Mouse (Mus musculus) limb, embryonic 14.5 days (tissue): ENCODE measurements around the gene Unc93b1. TPM values are rescaled to one million over a fixed set of nuclear protein-coding genes. Genes with fewer than 3 reads are reported as not detected.

ENCODE experiments used
- ATAC-seq: fragments of 200-750 bp; cut with Nextera tagmentation; 2 replicates; pipeline ENCODE4 v1.8.0; 2017; ENCODE audit warnings: low read depth, moderate number of reproducible peaks, moderate TSS enrichment; ENCODE audit not compliant: low FRiP score
- DNase-seq: peaks from one replicate; pipeline ENCODE4 v3.0.0-alpha.2; 2015; ENCODE audit warnings: low spot score
- H3K27ac ChIP-seq: fragments of 300-500 bp; sonication (generic); replicated peaks from 2 replicates; pipeline ENCODE4 v1.5.1; 2014; ENCODE audit warnings: low read depth, mild to moderate bottlenecking, low read length, moderate library complexity, mixed read lengths
- H3K27me3 ChIP-seq: fragments of 300-500 bp; sonication (generic); 2 replicates; pipeline ENCODE4 v1.6.1; 2014; ENCODE audit warnings: low read length, mixed read lengths; ENCODE audit not compliant: control insufficient read depth, insufficient read depth
- H3K36me3 ChIP-seq: fragments of 300-500 bp; sonication (generic); 2 replicates; pipeline ENCODE4 v1.6.1; 2014; ENCODE audit warnings: mild to moderate bottlenecking, low read length, moderate library complexity, mixed read lengths; ENCODE audit not compliant: control insufficient read depth, insufficient read depth
- H3K4me1 ChIP-seq: fragments of 300-500 bp; sonication (generic); 2 replicates; pipeline ENCODE4 v1.6.1; 2014; ENCODE audit warnings: antibody characterized with exemption, low read length, mixed read lengths; ENCODE audit not compliant: control insufficient read depth, insufficient read depth
- H3K4me2 ChIP-seq: fragments of 300-500 bp; sonication (generic); replicated peaks from 2 replicates; pipeline ENCODE4 v1.6.1; 2014; ENCODE audit warnings: low read depth, mild to moderate bottlenecking, low read length, moderate library complexity; ENCODE audit not compliant: severe bottlenecking
- H3K4me3 ChIP-seq: fragments of 300-500 bp; sonication (generic); replicated peaks from 2 replicates; pipeline ENCODE4 v1.5.1; 2014; ENCODE audit warnings: low read length
- H3K9ac ChIP-seq: fragments of 300-500 bp; sonication (generic); 2 replicates; pipeline ENCODE4 v1.6.1; 2014; ENCODE audit warnings: mild to moderate bottlenecking, low read depth, low read length, moderate library complexity; ENCODE audit not compliant: severe bottlenecking
- H3K9me3 ChIP-seq: fragments of 300-500 bp; sonication (generic); 2 replicates; pipeline ENCODE4 v1.6.1; 2016; ENCODE audit warnings: low read length; ENCODE audit not compliant: control insufficient read depth
- POLR2A ChIP-seq: fragments of 200-500 bp; IDR thresholded peaks from 2 replicates; pipeline ENCODE4 v1.8.0; 2012; ENCODE audit warnings: inconsistent platforms, mild to moderate bottlenecking, moderate library complexity, borderline replicate concordance; ENCODE audit not compliant: insufficient read depth, insufficient read length; ENCODE audit errors: extremely low read depth
- WGBS: fragments of 180-500 bp; shearing (Covaris S2); extraction: QIAGEN DNeasy Blood & Tissue Kit; methylation state at CpG from one replicate; pipeline ENCODE4 v1.1.7; 2014; 5-methylcytosine and 5-hydroxymethylcytosine counted together
- polyA plus RNA-seq, 2 experiments: library from polyadenylated mRNA; depleted of rRNA in 1 of 2; stranded (reverse) in 1 of 2; unstranded in 1 of 2; fragments of >200 nt; fragmentation: Nextera tagmentation in 1 of 2; extraction: Ambion mirVana in 1 of 2; gene quantifications; 2 replicates each; pipeline versions ENCODE4 v1.2.1 to v1.2.3; 2012 to 2014

Unc93b1 gene
- polyA plus RNA-seq (2012; rRNA removed) = 33.3 and 40.7 TPM in 2 replicates
- polyA plus RNA-seq (2014; fragmentation: Nextera tagmentation; extraction: Ambion mirVana) = 21.9 and 23.3 TPM in 2 replicates

DNA sequence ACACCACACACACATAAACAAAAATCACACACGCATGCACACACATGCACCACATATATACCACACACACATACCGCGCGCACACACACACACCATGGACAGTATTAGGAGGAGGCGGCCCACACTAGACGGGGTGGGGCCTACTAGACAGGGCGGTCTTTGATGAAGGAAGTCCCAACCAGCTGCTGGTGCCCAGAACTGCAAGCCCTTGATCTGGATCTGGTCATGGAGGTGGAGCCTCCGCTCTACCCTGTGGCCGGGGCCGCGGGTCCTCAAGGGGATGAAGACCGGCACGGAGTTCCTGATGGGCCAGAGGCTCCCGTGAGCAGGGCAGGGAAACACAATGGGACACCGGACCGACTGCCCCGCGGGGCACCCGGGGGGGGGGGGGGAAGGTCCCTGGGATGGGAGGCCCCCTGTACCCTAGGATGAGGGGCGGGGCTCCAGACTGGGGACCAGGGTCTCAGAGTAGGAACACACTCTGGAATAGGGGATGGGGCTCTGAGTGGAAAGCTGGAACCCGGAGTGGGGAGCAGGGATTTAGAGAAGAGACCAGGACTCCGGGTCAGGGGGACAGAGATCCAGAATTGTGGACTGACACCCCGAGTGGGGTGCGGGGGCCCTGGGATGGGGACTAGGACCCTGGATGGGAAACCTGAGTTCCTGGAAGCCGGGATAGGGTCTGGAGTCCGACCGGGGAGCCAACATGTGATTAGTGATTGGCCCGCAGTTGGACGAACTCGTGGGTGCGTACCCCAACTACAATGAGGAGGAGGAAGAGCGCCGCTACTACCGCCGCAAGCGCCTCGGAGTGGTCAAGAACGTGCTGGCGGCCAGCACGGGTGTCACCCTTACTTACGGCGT lies at the start of gene Unc93b1:
Gene Unc93b1, plus strand, starts transcription at position 155 of the 864 bp plus-strand sequence.
- peak within 1 kb of the TSS; percentile 56 for H3K9ac ChIP-seq
- H3K4me2 ChIP-seq = peak within 1 kb of the TSS; percentile 88
- ATAC-seq = peak; percentile 85
- H3K4me1 ChIP-seq = peaks cover 11% of the 10 kb centered on the region; the same call in 1 of the 2 replicates
- peak; percentile 68 for DNase-seq
- no peak for TF ChIP-seq POLR2A
- no peak within 1 kb of the TSS for H3K27ac ChIP-seq
- 6% methylated on average over 41 of the region's 42 CpGs for WGBS
- H3K27me3 ChIP-seq = no peaks in the 10 kb centered on the region
- no peaks in the 10 kb centered on the region for H3K9me3 ChIP-seq
- no peaks in the 10 kb centered on the region for H3K36me3 ChIP-seq
- peak within 1 kb of the TSS; percentile 47 for H3K4me3 ChIP-seq

DNA sequence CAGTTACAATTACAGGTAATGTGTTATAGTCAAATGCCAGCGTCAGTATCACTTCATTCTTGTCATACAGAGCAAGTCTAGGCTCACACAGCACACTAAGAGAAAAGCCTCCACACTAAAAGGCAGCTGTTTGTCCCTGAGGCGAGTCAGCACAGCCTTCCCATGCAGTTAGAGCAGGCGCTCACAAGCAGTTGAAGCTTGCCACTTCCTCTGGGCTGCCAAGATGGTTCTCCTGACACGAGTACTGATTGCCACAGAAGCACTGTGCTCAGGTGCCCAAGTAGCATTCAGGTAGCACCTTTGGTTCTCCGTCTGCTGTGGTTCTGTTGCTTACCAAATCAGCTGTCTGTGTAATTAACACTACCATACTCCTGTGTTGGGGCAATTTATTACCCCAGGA lies 45.9 kb upstream of the Unc93b1 start:
- 86% methylated on average over 5 of the region's 5 CpGs for WGBS
- H3K4me3 ChIP-seq = no peak overlapping the region
- no peaks in the 10 kb centered on the region for H3K27me3 ChIP-seq
- no peak for DNase-seq
- H3K4me1 ChIP-seq = no peaks in the 10 kb centered on the region
- no peaks in the 10 kb centered on the region for H3K9me3 ChIP-seq
- peaks cover 84% of the 10 kb centered on the region for H3K36me3 ChIP-seq
- no peak overlapping the region for H3K9ac ChIP-seq
- no peak for ATAC-seq
- no peak overlapping the region for H3K27ac ChIP-seq
- TF ChIP-seq POLR2A = no peak
- H3K4me2 ChIP-seq = no peak overlapping the region

DNA sequence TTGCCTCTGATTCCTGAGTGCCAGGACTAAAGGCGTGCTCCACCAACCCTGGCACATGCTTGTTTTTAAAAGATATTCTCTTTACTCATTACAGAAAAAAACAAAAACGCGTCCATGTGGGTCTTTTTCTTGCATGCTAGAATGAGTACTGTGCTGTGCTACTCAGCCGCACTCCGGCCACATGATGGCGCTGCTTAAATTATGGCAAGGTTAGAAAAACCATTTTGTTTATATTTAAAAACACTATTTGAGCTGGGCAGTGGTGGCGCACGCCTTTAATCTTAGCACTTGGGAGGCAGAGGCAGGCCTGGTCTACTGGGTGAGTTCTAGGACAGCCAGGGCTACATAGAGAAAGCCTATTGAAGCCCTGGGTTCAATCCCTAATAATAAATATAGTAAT lies 44.8 kb upstream of the Unc93b1 start:
- no peaks in the 10 kb centered on the region for H3K27me3 ChIP-seq
- peaks cover 92% of the 10 kb centered on the region for H3K36me3 ChIP-seq
- DNase-seq (no peak), ATAC-seq (no peak)
- H3K4me3 ChIP-seq = no peak overlapping the region
- H3K4me1 ChIP-seq = no peaks in the 10 kb centered on the region
- 79% methylated on average over 8 of the region's 8 CpGs for WGBS
- no peaks in the 10 kb centered on the region for H3K9me3 ChIP-seq
- no peak for TF ChIP-seq POLR2A
- H3K27ac ChIP-seq = no peak overlapping the region
- H3K4me2 ChIP-seq = no peak overlapping the region
- H3K9ac ChIP-seq = no peak overlapping the region

DNA sequence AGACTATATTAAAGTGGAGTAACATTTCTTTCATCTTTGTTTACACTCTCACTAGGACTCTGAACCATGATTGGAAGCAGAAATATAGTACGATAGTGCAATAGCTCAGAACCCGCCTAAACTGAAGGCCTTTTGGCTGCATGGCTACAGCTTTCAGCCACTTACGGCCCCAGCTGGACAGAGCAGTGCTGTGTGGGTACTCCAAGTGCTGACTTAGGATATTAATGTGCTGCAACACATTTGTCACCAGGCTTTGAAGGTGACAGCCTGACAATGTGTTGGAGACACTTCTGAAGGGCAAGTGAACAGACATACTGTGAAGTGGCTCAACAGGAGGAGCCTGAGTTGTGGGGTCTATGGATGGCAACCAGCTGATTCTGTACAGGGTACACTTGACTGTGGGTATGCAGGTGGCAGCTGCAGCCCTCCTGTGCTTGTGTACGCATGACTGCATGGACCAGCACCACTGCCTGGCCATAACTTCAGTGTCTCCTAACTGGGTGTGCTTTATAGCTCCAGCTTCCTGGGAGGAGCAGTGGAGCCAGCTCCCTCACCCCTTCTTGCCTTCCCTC lies 41.4 kb upstream of the Unc93b1 start:
- no peak overlapping the region for H3K9ac ChIP-seq
- H3K4me3 ChIP-seq = no peak overlapping the region
- no peaks in the 10 kb centered on the region for H3K9me3 ChIP-seq
- no peaks in the 10 kb centered on the region for H3K4me1 ChIP-seq
- DNase-seq (no peak), ATAC-seq (no peak)
- WGBS = 88% methylated on average over 4 of the region's 4 CpGs
- H3K27ac ChIP-seq = no peak overlapping the region
- no peaks in the 10 kb centered on the region for H3K27me3 ChIP-seq
- TF ChIP-seq POLR2A = no peak
- no peak overlapping the region for H3K4me2 ChIP-seq
- peaks cover 95% of the 10 kb centered on the region for H3K36me3 ChIP-seq

DNA sequence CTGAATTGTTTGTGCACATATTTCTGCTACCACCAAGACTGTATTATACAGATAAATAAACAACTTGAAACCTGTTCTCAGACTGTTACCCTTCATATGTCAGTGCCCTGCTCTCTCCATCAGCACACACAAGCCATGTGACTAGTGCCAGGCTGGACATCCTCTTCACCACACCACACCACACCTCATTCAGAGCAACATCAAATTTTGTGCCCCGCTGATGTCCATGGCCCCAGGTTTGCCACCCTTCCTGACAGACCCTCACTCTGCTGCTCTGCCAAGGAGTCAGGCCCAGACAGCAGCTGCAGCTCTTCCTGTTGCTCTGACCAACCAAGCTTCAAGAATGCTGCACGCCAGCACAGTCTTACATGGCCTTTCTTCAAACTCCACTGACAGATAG lies 40.7 kb upstream of the Unc93b1 start:
- no peak overlapping the region for H3K27ac ChIP-seq
- WGBS = 84% methylated on average over 2 of the region's 2 CpGs
- no peaks in the 10 kb centered on the region for H3K27me3 ChIP-seq
- H3K4me3 ChIP-seq = no peak overlapping the region
- H3K36me3 ChIP-seq = peaks cover 96% of the 10 kb centered on the region
- no peaks in the 10 kb centered on the region for H3K4me1 ChIP-seq
- no peak overlapping the region for H3K9ac ChIP-seq
- DNase-seq = no peak
- H3K4me2 ChIP-seq = no peak overlapping the region
- no peak for TF ChIP-seq POLR2A
- no peak for ATAC-seq
- H3K9me3 ChIP-seq = no peaks in the 10 kb centered on the region
